Mouse (Mus musculus) erythroblast, embryonic 14.5 days (primary cell): ENCODE results near the gene Tank. TPM values are rescaled to one million over a fixed set of nuclear protein-coding genes. Genes with fewer than 3 reads are reported as not detected.

Source experiments
- H3K27me3 ChIP-seq: 2 replicates; pipeline ENCODE4 v1.6.1; 2012; ENCODE audit warnings: inconsistent platforms; ENCODE audit not compliant: control insufficient read depth
- H3K36me3 ChIP-seq: 2 replicates; pipeline ENCODE4 v1.6.1; 2012; ENCODE audit warnings: mild to moderate bottlenecking, inconsistent platforms; ENCODE audit not compliant: control insufficient read depth
- H3K4me1 ChIP-seq: 2 replicates; pipeline ENCODE4 v1.6.1; 2012; ENCODE audit warnings: inconsistent platforms; ENCODE audit not compliant: control insufficient read depth
- H3K4me3 ChIP-seq: replicated peaks from 2 replicates; pipeline ENCODE3; 2012; ENCODE audit warnings: moderate library complexity, mild to moderate bottlenecking, inconsistent platforms
- H3K9me3 ChIP-seq: 2 replicates; pipeline ENCODE4 v1.6.1; 2012; ENCODE audit warnings: low read length, inconsistent platforms, mixed read lengths; ENCODE audit not compliant: control insufficient read depth
- GATA1 ChIP-seq: IDR thresholded peaks from 2 replicates; pipeline ENCODE4 v1.6.1; 2012; ENCODE audit warnings: low read length, inconsistent platforms, mixed read lengths
- TAL1 ChIP-seq: IDR thresholded peaks from 3 replicates; pipeline ENCODE4 v1.6.1; 2012; ENCODE audit warnings: low read length, inconsistent platforms, mixed read lengths
- polyA plus RNA-seq: library from polyadenylated mRNA; stranded (reverse); fragments of >175 nt; gene quantifications from 2 replicates; pipeline ENCODE4 v1.2.3, GENCODE M21; 2012

The Tank gene
- polyA plus RNA-seq, 1 experiment = 0.81 TPM

GRCm38 (mm10) chr2:61592095-61592494 lies 13.7 kb downstream of the Tank start:
- Histone ChIP-seq H3K27me3 (no peaks in the 10 kb centered on the region), H3K9me3 (no peaks in the 10 kb centered on the region), H3K4me3 (peak overlapping the region; percentile 7), H3K36me3 (peaks cover 14% of the 10 kb centered on the region), H3K4me1 (peaks cover 38% of the 10 kb centered on the region)
- TF ChIP-seq GATA1 (no peak), TAL1 (no peak)

- Histone ChIP-seq H3K4me3 (peak overlapping the region; percentile 100), H3K27me3 (no peaks in the 10 kb centered on the region), H3K9me3 (no peaks in the 10 kb centered on the region), H3K36me3 (peaks cover 19% of the 10 kb centered on the region), H3K4me1 (peaks cover 42% of the 10 kb centered on the region)
- no peak for TF ChIP-seq GATA1
- no peak for TF ChIP-seq TAL1
Observed at GRCm38 (mm10) chr2:61592699-61593029, 14.3 kb downstream of the Tank start.

DNA sequence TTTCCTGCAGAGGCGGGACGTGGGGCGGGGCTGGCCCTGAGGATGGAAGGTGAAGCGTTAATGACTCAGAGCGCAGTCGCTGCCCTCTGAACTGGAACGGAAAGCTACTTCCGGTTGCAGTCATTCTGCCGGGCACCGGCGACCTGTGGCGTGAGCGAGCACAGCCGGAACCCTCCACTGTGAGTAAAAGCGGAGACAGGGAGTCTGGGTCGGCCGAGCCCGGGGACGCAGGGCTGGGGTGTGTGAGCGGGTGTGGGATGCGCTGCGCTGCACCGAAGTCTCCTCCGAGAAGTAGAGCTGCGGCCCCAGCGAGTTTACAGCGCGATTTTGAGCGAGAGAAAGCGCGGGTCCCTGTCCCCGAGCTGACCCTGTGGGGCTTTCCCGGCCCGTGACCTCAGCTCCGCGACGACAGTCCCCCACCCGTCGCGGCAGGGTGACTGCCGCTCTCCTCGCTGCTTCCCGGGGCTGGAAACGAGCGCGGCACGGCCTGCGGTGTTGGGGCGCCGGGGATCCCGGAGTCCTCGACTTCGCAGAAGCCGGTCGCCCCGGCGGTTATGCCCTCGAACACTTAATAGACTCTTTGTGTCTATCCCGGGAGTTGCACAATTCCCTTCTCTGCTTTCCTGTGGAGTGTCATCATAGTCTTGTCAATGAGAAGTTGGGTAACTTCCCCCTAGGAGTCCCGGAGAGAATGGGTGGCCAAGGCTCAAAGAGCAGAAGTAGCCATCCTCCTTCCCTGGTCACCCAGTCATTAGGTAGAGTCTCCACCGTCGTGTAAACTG lies 14.8 kb downstream of the Tank start:
- Histone ChIP-seq H3K4me1 (peaks cover 42% of the 10 kb centered on the region), H3K9me3 (no peaks in the 10 kb centered on the region), H3K4me3 (peak overlapping the region; percentile 100), H3K27me3 (no peaks in the 10 kb centered on the region), H3K36me3 (peaks cover 23% of the 10 kb centered on the region)
- TF ChIP-seq GATA1 (no peak), TAL1 (no peak)

- H3K27me3 ChIP-seq = no peaks in the 10 kb centered on the region
- H3K4me1 ChIP-seq = peaks cover 42% of the 10 kb centered on the region
- no peaks in the 10 kb centered on the region for H3K9me3 ChIP-seq
- peak overlapping the region; percentile 100 for H3K4me3 ChIP-seq
- TF ChIP-seq TAL1 (no peak), GATA1 (no peak)
- H3K36me3 ChIP-seq = peaks cover 26% of the 10 kb centered on the region
Observed at GRCm38 (mm10) chr2:61593871-61594304, 15.5 kb downstream of the Tank start.

- TF ChIP-seq TAL1 (no peak), GATA1 (no peak)
- H3K9me3 ChIP-seq = no peaks in the 10 kb centered on the region
- no peaks in the 10 kb centered on the region for H3K27me3 ChIP-seq
- H3K36me3 ChIP-seq = peaks cover 47% of the 10 kb centered on the region
- H3K4me1 ChIP-seq = peaks cover 20% of the 10 kb centered on the region
- no peak overlapping the region for H3K4me3 ChIP-seq
Observed at GRCm38 (mm10) chr2:61599730-61600129, 21.3 kb downstream of the Tank start.

DNA sequence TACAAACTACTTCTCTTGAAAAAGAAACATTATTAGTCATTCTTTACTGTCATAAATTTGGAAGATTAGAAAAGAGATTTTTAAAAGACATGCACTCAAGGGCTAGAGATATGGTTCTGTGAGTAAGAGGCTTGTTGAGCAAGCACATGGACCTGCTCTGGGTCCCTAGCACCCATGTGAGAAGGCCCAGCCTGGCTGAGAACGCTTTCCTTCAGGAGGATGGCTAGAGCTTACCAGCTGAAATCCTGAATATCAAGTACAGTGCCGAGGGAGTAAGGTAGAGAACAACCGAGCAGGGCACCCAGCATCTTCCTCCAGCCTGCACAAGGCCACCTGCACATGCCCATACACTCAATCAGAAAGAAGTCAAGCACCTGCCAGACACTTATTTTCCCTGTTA lies 25.1 kb downstream of the Tank start:
- peaks cover 35% of the 10 kb centered on the region for H3K36me3 ChIP-seq
- TF ChIP-seq TAL1 = no peak
- no peak for TF ChIP-seq GATA1
- no peaks in the 10 kb centered on the region for H3K9me3 ChIP-seq
- H3K4me1 ChIP-seq = no peaks in the 10 kb centered on the region
- no peaks in the 10 kb centered on the region for H3K27me3 ChIP-seq
- H3K4me3 ChIP-seq = no peak overlapping the region

- peaks cover 6% of the 10 kb centered on the region for H3K4me1 ChIP-seq
- H3K4me3 ChIP-seq = no peak overlapping the region
- H3K36me3 ChIP-seq = peaks cover 36% of the 10 kb centered on the region
- TF ChIP-seq GATA1 (no peak), TAL1 (no peak)
- no peaks in the 10 kb centered on the region for H3K27me3 ChIP-seq
- no peaks in the 10 kb centered on the region for H3K9me3 ChIP-seq
Observed at GRCm38 (mm10) chr2:61606942-61607341, 28.6 kb downstream of the Tank start.

DNA sequence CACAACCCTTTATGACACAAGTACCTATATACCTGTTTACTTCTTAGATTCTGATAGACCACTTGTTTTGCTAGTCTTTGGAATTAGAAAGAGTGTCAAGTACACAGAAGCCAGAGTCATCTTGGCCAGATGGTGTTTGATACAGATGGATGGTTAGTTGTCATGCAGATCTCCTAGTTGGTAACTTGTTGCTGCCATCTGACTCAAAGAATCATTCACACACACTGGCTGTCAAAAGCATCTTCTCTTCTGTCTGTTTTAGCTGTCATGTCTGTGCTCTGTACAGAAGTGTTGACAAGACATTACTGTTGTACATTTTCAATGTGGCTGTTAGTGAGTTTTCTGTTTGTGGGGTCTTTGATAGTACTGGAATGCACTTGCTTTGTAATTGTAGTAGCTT lies 45.6 kb downstream of the Tank start:
- H3K36me3 ChIP-seq = peaks cover 66% of the 10 kb centered on the region
- no peaks in the 10 kb centered on the region for H3K27me3 ChIP-seq
- no peaks in the 10 kb centered on the region for H3K4me1 ChIP-seq
- no peak overlapping the region for H3K4me3 ChIP-seq
- TF ChIP-seq GATA1 (no peak), TAL1 (no peak)
- no peaks in the 10 kb centered on the region; the same call in 1 of the 2 replicates for H3K9me3 ChIP-seq

DNA sequence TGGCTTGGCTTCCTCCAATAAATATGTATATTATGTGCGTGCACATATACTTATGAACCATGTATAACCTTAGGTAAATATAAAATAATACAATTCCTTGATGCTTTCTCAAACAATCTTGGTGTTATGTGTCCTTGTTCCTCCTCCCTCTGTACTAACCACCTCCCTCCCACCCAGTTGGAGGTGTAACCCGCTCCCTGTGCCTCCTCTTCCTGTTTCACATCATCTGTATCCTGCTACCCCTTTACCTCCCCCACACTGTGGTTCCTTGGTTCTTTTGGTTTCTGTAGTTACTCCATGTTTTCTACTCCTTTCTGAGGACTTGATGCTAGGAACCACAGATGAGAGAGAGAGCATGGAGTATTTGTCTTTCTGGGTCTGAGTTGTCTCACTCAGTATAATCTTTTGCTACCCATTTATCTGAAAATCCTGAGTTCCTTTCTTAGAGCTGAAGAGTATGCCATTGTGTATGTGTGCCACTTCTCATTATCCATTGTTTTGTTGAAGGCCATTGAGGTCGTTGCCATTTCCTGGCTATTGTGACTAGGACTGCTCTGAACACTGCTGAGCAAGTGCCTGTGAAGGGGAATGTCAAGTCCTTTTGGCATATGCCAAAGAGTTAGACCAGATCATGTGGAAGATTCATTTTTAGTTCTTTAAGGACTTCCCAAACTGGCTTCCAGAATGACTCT lies 52.6 kb downstream of the Tank start:
- Histone ChIP-seq H3K4me3 (no peak overlapping the region), H3K27me3 (no peaks in the 10 kb centered on the region), H3K4me1 (no peaks in the 10 kb centered on the region), H3K9me3 (no peaks in the 10 kb centered on the region), H3K36me3 (peaks cover 57% of the 10 kb centered on the region)
- no peak for TF ChIP-seq GATA1
- no peak for TF ChIP-seq TAL1
